Mouse (Mus musculus): ENCODE data around the gene Fuca1. TPM values are rescaled to one million over a fixed set of nuclear protein-coding genes. Genes with fewer than 3 reads are reported as not detected.

Fuca1 gene
- total and polyA plus RNA-seq, 3 experiments, result 26.8 to 48.6 TPM; not detected in 1

GRCm38 (mm10) chr4:135961709-135962108, 41.2 kb downstream of the Fuca1 start:
- no peak overlapping the region for H3K27ac ChIP-seq (ENCODE audit: control insufficient read depth, low read depth, low read length)
- no peaks in the 10 kb centered on the region for H3K9me3 ChIP-seq (replicated peaks; ENCODE audit: insufficient read depth, low read length)
- H3K4me1 ChIP-seq (ENCODE audit: control insufficient read depth in 1 of 2, insufficient read depth in 2 of 2, low read length in 2 of 2), result peaks cover 4 to 7% of the 10 kb centered on the region in 2 experiments; a peak in 3 of 4 replicates
- no peak for TF ChIP-seq MYC (IDR thresholded peaks at IDR 0.05; ENCODE audit: low read depth, low read length)
- no peak for TF ChIP-seq GABPA (IDR thresholded peaks at IDR 0.05; ENCODE audit: low read depth, low read length)
- no peak for TF ChIP-seq CHD2 (IDR thresholded peaks at IDR 0.05; ENCODE audit: low read length)
- TF ChIP-seq ETS1 (IDR thresholded peaks at IDR 0.05; ENCODE audit: low read depth, low read length), result no peak
- TF ChIP-seq MEF2A (IDR thresholded peaks at IDR 0.05; ENCODE audit: extremely low read depth, insufficient replicate concordance, low read depth, low read length, poor library complexity, severe bottlenecking), result no peak
- no peak for TF ChIP-seq E2F4 (IDR thresholded peaks at IDR 0.05; ENCODE audit: borderline replicate concordance, low read depth, low read length)
- no peak for TF ChIP-seq ZKSCAN1 (IDR thresholded peaks at IDR 0.05; ENCODE audit: low read depth, low read length)
- no peak for TF ChIP-seq UBTF (IDR thresholded peaks at IDR 0.05; ENCODE audit: borderline replicate concordance, insufficient read depth, low read depth, low read length)
- TF ChIP-seq TCF12 (IDR thresholded peaks at IDR 0.05; ENCODE audit: low read depth, low read length), result no peak
- TF ChIP-seq TBP (IDR thresholded peaks at IDR 0.05; ENCODE audit: low read depth, low read length), result no peak
- TF ChIP-seq HCFC1 (IDR thresholded peaks at IDR 0.05; ENCODE audit: low read depth, low read length), result no peak
- no peak for TF ChIP-seq POLR2AphosphoS2 (IDR thresholded peaks at IDR 0.05; ENCODE audit: low read length)
- no peak for TF ChIP-seq MAFK (IDR thresholded peaks at IDR 0.05; ENCODE audit: borderline replicate concordance, low read depth, low read length)
- no peak for TF ChIP-seq JUND (IDR thresholded peaks at IDR 0.05; ENCODE audit: low read depth, low read length)
- no peak for TF ChIP-seq USF2 (IDR thresholded peaks at IDR 0.05; ENCODE audit: borderline replicate concordance in 1 of 2, insufficient read depth in 1 of 2, low read depth in 1 of 2, low read length in 2 of 2)
- TF ChIP-seq CTCF (IDR thresholded peaks at IDR 0.05 in 2 of 3, conservative IDR thresholded peaks at IDR 0.05 in 1 of 3; ENCODE audit: control insufficient read depth in 1 of 3, insufficient read depth in 1 of 3, low read depth in 2 of 3, low read length in 3 of 3, poor library complexity in 1 of 3, severe bottlenecking in 1 of 3), result no peak
- TF ChIP-seq MAX (IDR thresholded peaks at IDR 0.05; ENCODE audit: low read length), result no peak
- H3K9ac ChIP-seq (ENCODE audit: control insufficient read depth, low read depth, low read length, poor library complexity, severe bottlenecking), result no peak overlapping the region
- H3K36me3 ChIP-seq (ENCODE audit: control insufficient read depth in 1 of 2, insufficient read depth in 2 of 2, low read length in 2 of 2), result peaks cover 0 to 6% of the 10 kb centered on the region in 2 experiments; a peak in 2 of 4 replicates
- no peak overlapping the region for H3K4me3 ChIP-seq (ENCODE audit: control insufficient read depth in 1 of 2, insufficient read depth in 1 of 2, low read depth in 2 of 2, low read length in 2 of 2)
- H3K27me3 ChIP-seq (ENCODE audit: control insufficient read depth in 1 of 2, insufficient read depth in 2 of 2, low read length in 2 of 2), result no peaks in the 10 kb centered on the region
- peaks cover 7% of the 10 kb centered on the region; the same call in 1 of the 2 replicates for H3K79me2 ChIP-seq (ENCODE audit: control insufficient read depth, insufficient read depth, low read length, poor library complexity)
- DNase-seq (ENCODE audit: low read depth, low spot score), result no peak

DNA sequence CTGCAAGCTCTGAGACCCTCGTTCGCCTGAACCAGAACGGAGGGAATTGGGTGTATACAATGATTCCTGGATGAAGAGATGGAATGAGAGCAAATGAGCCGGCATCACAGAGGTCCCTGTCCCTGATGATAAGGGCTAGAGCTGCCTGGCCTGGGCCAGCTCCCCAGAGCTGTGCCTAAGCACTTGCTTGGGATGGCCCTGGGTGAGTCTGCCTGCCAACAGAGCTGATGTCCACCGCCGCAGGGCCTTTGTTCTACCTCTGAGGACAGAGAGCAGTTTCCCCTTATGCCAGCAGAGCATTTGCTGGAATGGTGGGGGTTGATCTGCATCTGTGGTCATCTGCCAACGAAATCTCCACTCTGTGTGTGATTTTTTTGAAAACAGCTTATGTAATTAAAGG, 41.7 kb downstream of the Fuca1 start:
- Histone ChIP-seq H3K36me3 (ENCODE audit: control insufficient read depth in 1 of 2, insufficient read depth in 2 of 2, low read length in 2 of 2) (peaks cover 0 to 6% of the 10 kb centered on the region in 2 experiments; a peak in 3 of 4 replicates), H3K27ac (ENCODE audit: control insufficient read depth, low read depth, low read length) (peak overlapping the region; percentile 93; the same call in 1 of the 2 replicates), H3K4me3 (ENCODE audit: control insufficient read depth in 1 of 2, insufficient read depth in 1 of 2, low read depth in 2 of 2, low read length in 2 of 2) (no peak overlapping the region), H3K9ac (ENCODE audit: control insufficient read depth, low read depth, low read length, poor library complexity, severe bottlenecking) (no peak overlapping the region), H3K4me1 (ENCODE audit: control insufficient read depth in 1 of 2, insufficient read depth in 2 of 2, low read length in 2 of 2) (peaks cover 4 to 7% of the 10 kb centered on the region in 2 experiments; a peak in 3 of 4 replicates), H3K27me3 (ENCODE audit: control insufficient read depth in 1 of 2, insufficient read depth in 2 of 2, low read length in 2 of 2) (no peaks in the 10 kb centered on the region), H3K79me2 (ENCODE audit: control insufficient read depth, insufficient read depth, low read length, poor library complexity) (peaks cover 7% of the 10 kb centered on the region; the same call in 1 of the 2 replicates), H3K9me3 (replicated peaks; ENCODE audit: insufficient read depth, low read length) (no peaks in the 10 kb centered on the region)
- DNase-seq (ENCODE audit: low read depth, low spot score), result no peak
- TF ChIP-seq ZNF384 (IDR thresholded peaks at IDR 0.05; ENCODE audit: low read depth, low read length) (no peak), ZMIZ1 (IDR thresholded peaks at IDR 0.05; ENCODE audit: low read depth, low read length) (0 out of 2 replicates have a peak, but pooled peaks have one; percentile 22)
